Mouse (Mus musculus) intestine, postnatal 0 days (tissue): Measurements from ENCODE around the gene Wfdc15b. TPM values are rescaled to one million over a fixed set of nuclear protein-coding genes. Genes with fewer than 3 reads are reported as not detected.
"Not testable (repeated sequence)": the region's sequence is repeated elsewhere in the genome, so short reads cannot be mapped to it uniquely, and the experiment has no call there.

Experiments
- ATAC-seq: fragments of 200-750 bp; cut with Nextera tagmentation; 2 replicates; pipeline ENCODE4 v1.8.0; 2017; ENCODE audit warnings: mild to moderate bottlenecking, moderate TSS enrichment, moderate library complexity
- H3K27ac ChIP-seq: fragments of 300-500 bp; sonication (generic); 2 replicates; pipeline ENCODE4 v1.5.1; 2014; ENCODE audit warnings: mild to moderate bottlenecking, low read depth, low read length, moderate library complexity
- H3K27me3 ChIP-seq: fragments of 300-500 bp; sonication (generic); replicated peaks from 2 replicates; pipeline ENCODE4 v1.6.1; 2014; ENCODE audit warnings: low read length, mixed read lengths; ENCODE audit not compliant: control insufficient read depth, insufficient read depth
- H3K36me3 ChIP-seq: fragments of 300-500 bp; sonication (generic); 2 replicates; pipeline ENCODE4 v1.6.1; 2014; ENCODE audit warnings: mild to moderate bottlenecking, moderate library complexity; ENCODE audit not compliant: control insufficient read depth, insufficient read depth
- H3K4me1 ChIP-seq: fragments of 300-500 bp; sonication (generic); replicated peaks from 2 replicates; pipeline ENCODE4 v1.6.1; 2014; ENCODE audit warnings: antibody characterized with exemption, low read length, mixed read lengths; ENCODE audit not compliant: control insufficient read depth, insufficient read depth
- H3K4me2 ChIP-seq: fragments of 300-500 bp; sonication (generic); replicated peaks from 2 replicates; pipeline ENCODE4 v1.6.1; 2014; ENCODE audit warnings: low read depth, mild to moderate bottlenecking, moderate library complexity
- H3K4me3 ChIP-seq: fragments of 300-500 bp; sonication (generic); 2 replicates; pipeline ENCODE4 v1.5.1; 2014; ENCODE audit warnings: low read depth, low read length
- H3K9ac ChIP-seq: fragments of 300-500 bp; sonication (generic); 2 replicates; pipeline ENCODE4 v1.6.1; 2014; ENCODE audit warnings: mild to moderate bottlenecking, low read depth, low read length
- H3K9me3 ChIP-seq: fragments of 300-500 bp; sonication (generic); 2 replicates; pipeline ENCODE4 v1.6.1; 2016; ENCODE audit warnings: mixed run types; ENCODE audit not compliant: control insufficient read depth
- CTCF ChIP-seq: sonication (generic); IDR thresholded peaks from 2 replicates; pipeline ENCODE4 v1.5.1; 2016; ENCODE audit warnings: low read depth, mild to moderate bottlenecking, control low read depth, antibody characterized with exemption, moderate library complexity
- WGBS: fragments of 180-500 bp; shearing (Covaris S2); extraction: QIAGEN DNeasy Blood & Tissue Kit; methylation state at CpG from one replicate; pipeline ENCODE4 v1.1.7; 2014; 5-methylcytosine and 5-hydroxymethylcytosine counted together
- polyA plus RNA-seq: library from polyadenylated mRNA; unstranded; fragments of >200 nt; fragmentation: Nextera tagmentation; extraction: Ambion mirVana; gene quantifications from 2 replicates; pipeline ENCODE4 v1.2.1, GENCODE M21; 2015

Wfdc15b gene
- 1.3 and 2.6 TPM in 2 replicates for polyA plus RNA-seq

DNA sequence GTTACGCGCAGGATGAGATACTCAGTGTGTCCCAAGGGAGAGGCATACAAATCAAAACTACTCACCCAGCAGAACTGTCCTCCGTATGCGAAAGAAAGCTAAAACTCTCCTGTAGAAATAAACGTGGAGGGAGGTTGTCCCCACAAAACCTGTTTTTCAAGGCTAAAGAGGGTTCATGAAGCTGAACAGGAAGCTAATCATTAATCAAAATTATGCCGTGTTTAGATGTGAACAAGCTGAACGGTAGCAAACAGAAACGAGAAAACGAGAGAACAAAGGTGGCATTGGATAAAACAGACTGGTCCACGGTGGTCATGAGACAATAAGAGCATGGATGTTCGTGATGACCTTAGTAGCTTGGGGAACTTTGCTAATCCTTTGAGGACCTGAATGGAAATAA lies at the start of gene Wfdc15b:
Gene Wfdc15b (minus strand): TSS at position 139 of the 400 bp plus-strand sequence.
- Histone ChIP-seq H3K4me1 (no peaks in the 10 kb centered on the region), H3K27ac (no peak within 1 kb of the TSS), H3K36me3 (no peaks in the 10 kb centered on the region), H3K4me3 (peak within 1 kb of the TSS; percentile 5; the same call in 1 of the 2 replicates), H3K9ac (no peak within 1 kb of the TSS), H3K27me3 (no peaks in the 10 kb centered on the region), H3K4me2 (peak within 1 kb of the TSS; percentile 48), H3K9me3 (no peaks in the 10 kb centered on the region)
- WGBS, result 31% methylated on average over 11 of the region's 11 CpGs
- TF ChIP-seq CTCF, result no peak
- ATAC-seq, result no peak

DNA sequence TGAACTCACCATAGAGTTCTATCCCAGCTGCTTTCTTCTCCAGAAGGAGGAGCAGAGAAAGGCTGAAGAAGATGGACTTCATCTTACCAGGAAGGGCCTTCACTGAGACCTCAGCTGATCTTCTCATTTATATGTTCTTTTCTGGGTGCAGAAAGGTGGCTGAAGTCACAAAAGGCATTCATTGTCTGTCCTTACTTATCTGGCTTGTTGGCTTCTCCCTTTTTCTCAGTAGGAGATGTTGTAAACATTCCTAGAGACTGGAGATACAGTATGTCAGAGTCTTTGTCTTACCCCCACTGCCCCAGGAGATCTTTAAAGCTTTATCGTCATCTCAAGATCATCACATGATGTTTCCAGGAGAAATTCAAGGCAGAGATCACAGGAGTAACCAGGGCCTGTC lies 35.1 kb upstream of the Wfdc15b start, which contains the start of gene Svs3b:
Gene Svs3b (minus strand): TSS at position 101 of the 400 bp plus-strand sequence.
- not testable (repeated sequence) for H3K4me3 ChIP-seq, H3K9ac ChIP-seq, H3K27ac ChIP-seq, H3K27me3 ChIP-seq, H3K9me3 ChIP-seq, ATAC-seq, H3K36me3 ChIP-seq, H3K4me1 ChIP-seq, H3K4me2 ChIP-seq
- 79% methylated on average over 1 of the region's 1 CpGs for WGBS

DNA sequence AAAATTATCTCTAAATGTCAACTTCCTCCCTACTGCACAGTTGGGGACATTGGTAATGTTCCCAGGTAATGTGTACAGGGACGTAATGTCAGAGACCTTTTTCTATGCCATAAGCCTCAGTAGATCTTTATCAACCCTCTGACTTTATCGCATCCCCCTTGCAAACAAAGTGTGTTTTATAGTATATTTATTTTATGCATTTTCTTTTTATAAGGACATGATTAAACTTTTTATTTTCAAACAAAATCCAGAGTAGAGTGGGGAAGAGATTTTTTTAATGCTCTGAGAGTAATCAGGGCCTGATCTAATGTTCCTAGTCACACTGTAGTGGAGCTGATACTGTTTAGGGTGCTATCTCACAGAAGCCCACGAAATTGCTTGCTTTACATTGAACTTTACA lies 16.9 kb upstream of the Wfdc15b start, which contains the start of gene Svs2:
Gene Svs2 (minus strand): TSS at position 101 of the 400 bp plus-strand sequence.
- Histone ChIP-seq H3K4me2 (no peak within 1 kb of the TSS), H3K9ac (no peak within 1 kb of the TSS), H3K4me3 (no peak within 1 kb of the TSS), H3K36me3 (no peaks in the 10 kb centered on the region), H3K4me1 (no peaks in the 10 kb centered on the region), H3K27ac (no peak within 1 kb of the TSS), H3K27me3 (no peaks in the 10 kb centered on the region), H3K9me3 (no peaks in the 10 kb centered on the region)
- 77% methylated on average over 3 of the region's 3 CpGs for WGBS
- ATAC-seq, result no peak
- no peak for TF ChIP-seq CTCF

GRCm38 (mm10) chr2:164232671-164233070 lies 11.2 kb upstream of the Wfdc15b start:
- no peak for ATAC-seq
- 49% methylated on average over 8 of the region's 8 CpGs for WGBS

GRCm38 (mm10) chr2:164228361-164229070 lies 7.1 kb upstream of the Wfdc15b start:
- Histone ChIP-seq H3K27me3 (no peaks in the 10 kb centered on the region), H3K9me3 (no peaks in the 10 kb centered on the region), H3K36me3 (no peaks in the 10 kb centered on the region), H3K4me2 (no peak overlapping the region), H3K4me3 (no peak overlapping the region), H3K9ac (no peak overlapping the region), H3K27ac (no peak overlapping the region), H3K4me1 (no peaks in the 10 kb centered on the region)
- WGBS, result 82% methylated on average over 8 of the region's 8 CpGs
- no peak for TF ChIP-seq CTCF
- ATAC-seq, result no peak

More at GRCm38 (mm10) chr2:164232671-164233070, 11.2 kb upstream of the Wfdc15b start:
- no peaks in the 10 kb centered on the region for H3K36me3 ChIP-seq
- no peaks in the 10 kb centered on the region for H3K27me3 ChIP-seq
- no peak overlapping the region for H3K9ac ChIP-seq
- no peak overlapping the region for H3K4me2 ChIP-seq
- H3K4me1 ChIP-seq, result no peaks in the 10 kb centered on the region
- H3K9me3 ChIP-seq, result no peaks in the 10 kb centered on the region
- no peak overlapping the region for H3K4me3 ChIP-seq
- no peak overlapping the region for H3K27ac ChIP-seq
- TF ChIP-seq CTCF, result no peak

- Histone ChIP-seq H3K27ac (no peak overlapping the region), H3K36me3 (no peaks in the 10 kb centered on the region), H3K9me3 (no peaks in the 10 kb centered on the region), H3K9ac (no peak overlapping the region), H3K4me2 (no peak overlapping the region), H3K4me1 (no peaks in the 10 kb centered on the region), H3K4me3 (no peak overlapping the region), H3K27me3 (no peaks in the 10 kb centered on the region)
- no peak for TF ChIP-seq CTCF
- 89% methylated on average over 9 of the region's 9 CpGs for WGBS
- no peak for ATAC-seq
Observed at GRCm38 (mm10) chr2:164219295-164219694, 2.2 kb downstream of the Wfdc15b start.
